In the genomic region with DNA sequence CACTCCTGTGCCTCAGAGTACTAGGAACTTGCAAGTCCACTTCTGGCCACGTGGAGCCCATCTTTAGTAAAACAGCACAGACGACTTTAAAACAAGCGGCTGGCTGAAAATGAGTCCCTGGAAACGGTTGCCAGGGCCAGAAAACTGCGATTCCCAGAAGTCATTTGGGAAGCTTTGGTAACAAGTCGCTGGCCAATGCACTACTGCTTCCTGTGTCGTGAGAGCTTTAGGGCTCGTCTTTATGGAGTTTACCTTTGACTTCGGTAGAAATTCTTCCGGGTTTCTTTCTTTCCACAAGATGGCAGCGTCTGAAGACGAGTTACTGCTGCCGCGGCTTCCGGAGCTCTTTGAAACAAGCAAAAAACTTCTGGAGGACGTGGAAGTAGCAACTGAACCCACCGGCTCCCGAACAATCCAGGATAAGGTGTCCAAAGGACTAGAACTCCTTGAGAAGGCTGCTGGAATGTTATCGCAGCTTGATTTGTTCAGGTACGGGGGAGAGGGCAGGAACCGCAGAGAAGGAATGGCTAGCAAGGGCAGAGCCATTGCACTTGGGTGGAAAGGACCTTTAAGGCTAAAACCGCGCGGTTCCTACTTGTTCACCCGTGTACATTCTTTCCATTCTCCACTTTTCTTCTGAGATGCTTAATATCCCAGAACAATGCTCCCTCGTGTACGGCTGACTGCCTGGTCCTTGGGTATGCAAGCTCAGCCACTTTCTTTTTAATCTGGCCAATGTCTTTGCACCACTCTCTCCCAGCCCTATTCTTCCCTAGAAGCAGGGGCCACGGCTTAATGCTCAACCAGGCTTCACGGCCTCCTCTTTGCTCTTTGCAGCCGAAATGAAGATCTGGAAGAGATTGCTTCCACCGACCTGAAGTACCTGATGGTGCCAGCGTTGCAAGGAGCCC, we compare ENCODE assay signal across 8 mouse cellular contexts. TPM values are rescaled to one million over a fixed set of nuclear protein-coding genes. Genes with fewer than 3 reads are reported as not detected.
A peak's percentile ranks its signal among the peaks of the same experiment; 100 is the strongest.
DNase-seq lines count a peak whose midpoint lies in the region; ATAC-seq lines count a peak whose summit lies in the region.

A gene (plus strand): TSS at position 224 of the 911 bp plus-strand sequence.

- no peaks in the 10 kb centered on the region for H3K27me3 ChIP-seq in heart, embryonic 14.5 days (ENCODE audit: control insufficient read depth, insufficient read depth, low read length)
- no peaks in the 10 kb centered on the region; the same call in 1 of the 2 replicates for H3K27me3 ChIP-seq in liver, embryonic 13.5 days
- H3K27me3 ChIP-seq in stomach, embryonic 16.5 days (ENCODE audit: control insufficient read depth, insufficient read depth, low read length) = no peaks in the 10 kb centered on the region; the same call in 1 of the 2 replicates

- 19% methylated on average over 32 of the region's 32 CpGs for WGBS in heart, embryonic 14.5 days
- 12% methylated on average over 32 of the region's 32 CpGs for WGBS in liver, embryonic 13.5 days (ENCODE audit: insufficient replicate concordance)
- WGBS in stomach, embryonic 16.5 days = 10% methylated on average over 32 of the region's 32 CpGs

- no peaks in the 10 kb centered on the region for H3K9me3 ChIP-seq in heart, embryonic 14.5 days (ENCODE audit: control insufficient read depth, low read length)
- no peaks in the 10 kb centered on the region for H3K9me3 ChIP-seq in liver, embryonic 13.5 days (replicated peaks)
- H3K9me3 ChIP-seq in stomach, embryonic 16.5 days (replicated peaks; ENCODE audit: control insufficient read depth, low read length) = no peaks in the 10 kb centered on the region

- peak; percentile 25 for DNase-seq in c-Kit-negative CD71-positive TER-119-positive erythroid progenitor cells, embryonic 14.5 days (ENCODE audit: low read depth, low spot score)
- DNase-seq in fibroblast of lung, adult 2 months (ENCODE audit: low read depth) = peak; percentile 82
- DNase-seq in kidney, postnatal 14 days = peak; percentile 88
- peak; percentile 57 for DNase-seq in liver, embryonic 13.5 days
- peak; percentile 63 for DNase-seq in neural tube, embryonic 10.5 days (ENCODE audit: extremely low spot score, low spot score)

- peak within 1 kb of the TSS in 1 of 2 experiments; percentile 64; a peak in 1 of 4 replicates for H3K27ac ChIP-seq in heart, embryonic 14.5 days (replicated peaks in 1 of 2; ENCODE audit: control insufficient read depth in 1 of 2, insufficient read depth in 1 of 2, low read depth in 2 of 2, low read length in 2 of 2)
- H3K27ac ChIP-seq in liver, embryonic 13.5 days = no peak within 1 kb of the TSS
- peak within 1 kb of the TSS; percentile 3; the same call in 1 of the 2 replicates for H3K27ac ChIP-seq in stomach, embryonic 16.5 days (ENCODE audit: low read length)

- peak within 1 kb of the TSS; percentile 71 for H3K4me2 ChIP-seq in heart, embryonic 14.5 days (ENCODE audit: low read length)
- peak within 1 kb of the TSS; percentile 66 for H3K4me2 ChIP-seq in liver, embryonic 13.5 days
- peak within 1 kb of the TSS; percentile 67 for H3K4me2 ChIP-seq in stomach, embryonic 16.5 days (ENCODE audit: low read depth, low read length)

- ATAC-seq in CD4-positive, CD25-positive, alpha-beta regulatory T cell, adult 4 months = peak; percentile 96
- ATAC-seq in heart, embryonic 14.5 days (ENCODE audit: insufficient number of reproducible peaks, insufficient read depth, low FRiP score, low read depth) = peak; percentile 92
- peak; percentile 91 for ATAC-seq in liver, embryonic 13.5 days (ENCODE audit: low read depth)
- ATAC-seq in stomach, embryonic 16.5 days (ENCODE audit: insufficient read depth, low FRiP score) = peak; percentile 94

- H3K4me3 ChIP-seq in heart, embryonic 14.5 days (ENCODE audit: control insufficient read depth in 1 of 2, insufficient read depth in 1 of 2, low read depth in 1 of 2, low read length in 2 of 2) = peak within 1 kb of the TSS; percentile 61 to 72
- peak within 1 kb of the TSS; percentile 68 for H3K4me3 ChIP-seq in liver, embryonic 13.5 days (replicated peaks)
- H3K4me3 ChIP-seq in stomach, embryonic 16.5 days (replicated peaks; ENCODE audit: low read length) = peak within 1 kb of the TSS; percentile 51

- peaks cover 0 to 6% of the 10 kb centered on the region in 2 experiments; a peak in 1 of 4 replicates for H3K4me1 ChIP-seq in heart, embryonic 14.5 days (ENCODE audit: control insufficient read depth in 2 of 2, insufficient read depth in 2 of 2, low read length in 2 of 2)
- 0 out of 2 replicates have a peak, but pooled peaks cover 10% of the 10 kb centered on the region for H3K4me1 ChIP-seq in liver, embryonic 13.5 days (replicated peaks)
- no peaks in the 10 kb centered on the region for H3K4me1 ChIP-seq in stomach, embryonic 16.5 days (ENCODE audit: control insufficient read depth, insufficient read depth, low read length)

- H3K9ac ChIP-seq in heart, embryonic 14.5 days (ENCODE audit: low read length) = peak within 1 kb of the TSS; percentile 77
- peak within 1 kb of the TSS; percentile 72 for H3K9ac ChIP-seq in liver, embryonic 13.5 days
- H3K9ac ChIP-seq in stomach, embryonic 16.5 days (ENCODE audit: low read length) = peak within 1 kb of the TSS; percentile 63

- peaks cover 12% of the 10 kb centered on the region for H3K36me3 ChIP-seq in heart, embryonic 14.5 days (ENCODE audit: control insufficient read depth, insufficient read depth, low read length)
- H3K36me3 ChIP-seq in liver, embryonic 13.5 days = no peaks in the 10 kb centered on the region
- H3K36me3 ChIP-seq in stomach, embryonic 16.5 days (ENCODE audit: control insufficient read depth, insufficient read depth, low read length) = no peaks in the 10 kb centered on the region; the same call in 1 of the 2 replicates

RNA-seq across cellular contexts. Expression of the gene that starts here (rescaled TPM):
- polyA plus RNA-seq in CD4-positive, CD25-positive, alpha-beta regulatory T cell, adult 4 months (2017; shearing (Covaris generic)) = 10 to 100 TPM; 71.5 to 83.7 TPM
- polyA plus RNA-seq in heart, embryonic 14.5 days (2014; fragmentation: Nextera tagmentation; extraction: Ambion mirVana) = 30.6 and 32.1 TPM in 2 replicates
- 17.5 and 20.3 TPM in 2 replicates for polyA plus RNA-seq in liver, embryonic 13.5 days (2015; fragmentation: Nextera tagmentation; extraction: Ambion mirVana)
- 33.2 and 35.1 TPM in 2 replicates for polyA plus RNA-seq in stomach, embryonic 16.5 days (2015; fragmentation: Nextera tagmentation; extraction: Ambion mirVana)

Comparison
In these comparisons a context has a peak if more than half of its experiments do, and no peak if none do; other contexts are left out.
1. DNase-seq: peak in every context shown above with its lines; median percentile 88 in kidney, postnatal 14 days; 82 in fibroblast of lung, adult 2 months; 63 in neural tube, embryonic 10.5 days; 57 in liver, embryonic 13.5 days; 25 in c-Kit-negative CD71-positive TER-119-positive erythroid progenitor cells, embryonic 14.5 days.